Mouse (Mus musculus) CD4-positive, CD25-positive, alpha-beta regulatory T cell, adult 9 weeks (primary cell): Measurements from ENCODE around the gene Myh7. TPM values are rescaled to one million over a fixed set of nuclear protein-coding genes. Genes with fewer than 3 reads are reported as not detected.

Experiments
- polyA plus RNA-seq: library from polyadenylated mRNA; unstranded; fragments of 100-300 nt; shearing (Covaris generic); gene quantifications from one replicate; pipeline ENCODE4 v1.2.1, GENCODE M21; 2017

The Myh7 gene
- not detected for polyA plus RNA-seq

GRCm38 (mm10) chr14:54994136-54994868 lies at the start of gene Myh7:
TSS of gene Myh7 (minus strand) at chr14:54994626.

DNA sequence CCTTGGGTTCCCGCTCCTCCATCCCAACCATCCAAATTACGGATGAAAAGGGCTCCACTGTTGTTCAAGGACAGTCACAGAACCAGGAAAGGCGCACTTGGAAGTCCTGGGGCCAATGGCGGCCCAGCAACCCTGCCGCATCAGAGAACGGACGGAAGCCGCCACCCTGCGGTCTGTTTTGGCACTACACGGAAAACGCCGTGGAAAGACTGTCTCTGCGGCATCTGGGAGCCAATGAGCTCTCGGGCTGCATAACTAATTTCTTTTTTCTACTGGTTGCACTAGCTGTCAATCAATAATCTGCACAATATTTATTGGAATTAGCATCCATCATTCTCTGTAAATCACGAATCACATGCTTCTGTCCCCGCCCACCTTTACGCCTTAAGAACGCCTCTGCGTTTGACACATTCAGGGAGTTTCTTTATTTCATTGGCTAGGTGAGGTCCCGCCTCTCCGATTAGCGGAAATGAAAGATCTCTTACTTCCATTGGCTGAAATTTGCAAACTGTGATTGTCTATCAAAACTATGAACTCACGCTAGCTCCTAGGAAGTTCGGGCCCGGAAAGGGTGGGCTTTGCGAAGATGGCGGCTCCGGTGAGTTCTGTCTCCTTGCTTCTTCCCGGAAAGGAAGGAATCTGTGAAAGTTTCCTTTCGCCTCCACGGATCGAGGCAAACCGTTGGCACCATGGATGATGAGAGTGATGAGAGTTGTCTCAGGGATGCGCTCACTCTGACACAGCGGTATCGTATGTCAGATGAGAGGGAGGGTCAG lies 20.8 kb upstream of the Myh7 start, which contains the start of gene Ngdn:
Gene Ngdn, plus strand, starts transcription at position 464 of the 776 bp plus-strand sequence.

GRCm38 (mm10) chr14:54976633-54977032 lies 17.8 kb downstream of the Myh7 start, which contains the start of gene Gm17428:
TSS of gene Gm17428 (plus strand) at chr14:54976933.

GRCm38 (mm10) chr14:54966320-54966977 lies 28.0 kb downstream of the Myh7 start, which contains the start of gene Myh6:
TSS of gene Myh6 (minus strand) at chr14:54966927.

GRCm38 (mm10) chr14:54935904-54936830 lies 58.3 kb downstream of the Myh7 start, which contains the start of gene Cmtm5:
TSS of gene Cmtm5 (plus strand) at chr14:54936261.

GRCm38 (mm10) chr14:54932645-54933150 lies 61.7 kb downstream of the Myh7 start, which contains the start of gene Il25:
TSS of gene Il25 (plus strand) at chr14:54932695.

DNA sequence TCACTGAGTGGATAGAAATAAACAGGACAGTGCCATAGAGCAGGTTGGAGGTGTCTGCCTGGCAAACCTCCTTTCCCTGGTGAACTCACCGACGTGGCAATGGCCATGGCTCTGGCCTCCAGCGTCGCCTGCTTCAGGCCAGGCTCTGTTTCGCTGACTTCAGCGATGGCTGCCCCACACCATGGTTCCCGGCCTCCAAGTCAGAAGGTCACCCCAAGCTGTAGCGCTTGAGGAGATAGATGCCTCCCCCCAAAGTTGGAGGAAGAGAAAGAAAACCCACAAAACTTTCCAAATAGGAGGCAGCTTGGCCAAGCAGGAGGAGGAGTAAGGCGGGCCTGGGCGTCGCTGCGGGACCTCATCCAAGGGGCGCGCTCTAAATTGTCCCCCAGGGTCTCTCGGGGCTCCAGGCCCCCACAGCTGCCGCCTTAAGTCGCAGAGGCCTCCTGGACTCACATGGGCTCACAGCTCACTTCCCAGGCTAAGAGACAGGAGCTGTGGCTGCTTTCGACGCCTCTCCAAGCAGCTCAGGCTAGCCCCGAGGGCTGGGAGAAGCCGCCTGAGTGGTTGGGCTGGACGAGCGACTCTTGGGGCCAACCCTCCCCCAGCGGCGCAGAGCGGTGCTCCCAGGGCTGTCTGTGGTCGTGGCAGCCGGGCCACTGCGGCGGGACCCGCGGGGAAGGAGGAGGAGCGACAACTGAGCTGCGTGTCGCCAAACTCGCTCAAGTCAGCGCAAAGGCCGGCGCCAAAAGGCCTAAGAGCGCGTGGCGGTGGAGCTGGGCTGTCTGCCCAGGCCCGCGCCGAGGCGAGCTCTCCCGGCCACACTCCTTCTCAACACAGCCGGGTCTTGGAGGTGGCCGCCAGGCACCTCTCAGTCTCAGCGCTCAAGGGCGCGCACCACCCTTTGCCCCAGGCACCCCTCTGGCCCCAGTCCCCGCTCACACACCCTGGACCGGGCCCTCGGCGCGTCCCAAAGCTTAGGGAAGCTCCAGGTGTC lies 68.8 kb downstream of the Myh7 start, which contains the start of gene Efs:
Gene Efs, minus strand, starts transcription at position 778 of the 994 bp plus-strand sequence.

Other genes starting within 250 kb of the Myh7 start
- gene Slc7a8, start 212.7 kb downstream of the Myh7 start, polyA plus RNA-seq: 0.24 TPM
- gene Rnf212b, start 180.5 kb downstream of the Myh7 start, polyA plus RNA-seq: not detected
- 3.7 TPM for gene Homez, start 123.7 kb downstream of the Myh7 start, polyA plus RNA-seq
- 0.45 TPM for gene Ppp1r3e, start 117.1 kb downstream of the Myh7 start, polyA plus RNA-seq
- gene Bcl2l2, start 111.2 kb downstream of the Myh7 start, polyA plus RNA-seq: 0.31 TPM
- 0.38 TPM for gene Gm20521, start 111.2 kb downstream of the Myh7 start, polyA plus RNA-seq
- 29.9 TPM for gene Pabpn1, start 102.1 kb downstream of the Myh7 start, polyA plus RNA-seq
- 1.1 TPM for gene Slc22a17, start 81.5 kb downstream of the Myh7 start, polyA plus RNA-seq
- gene Efs, start 68.5 kb downstream of the Myh7 start, polyA plus RNA-seq: not detected
- gene Il25, start 61.9 kb downstream of the Myh7 start, polyA plus RNA-seq: not detected
- not detected for gene Cmtm5, start 58.4 kb downstream of the Myh7 start, polyA plus RNA-seq
- not detected for gene Myh6, start 27.7 kb downstream of the Myh7 start, polyA plus RNA-seq
- gene Gm17428, start 17.7 kb downstream of the Myh7 start, polyA plus RNA-seq: not detected
- 152 TPM for gene Ngdn, start 20.8 kb upstream of the Myh7 start, polyA plus RNA-seq
- 13.0 TPM for gene Zfhx2, start 97.7 kb upstream of the Myh7 start, polyA plus RNA-seq
- 17.0 TPM for gene Thtpa, start 100.2 kb upstream of the Myh7 start, polyA plus RNA-seq
- gene Ap1g2, start 112.0 kb upstream of the Myh7 start, polyA plus RNA-seq: 173 TPM
- not detected for gene Jph4, start 122.3 kb upstream of the Myh7 start, polyA plus RNA-seq
- not detected for gene Dhrs2, start 227.4 kb upstream of the Myh7 start, polyA plus RNA-seq